Mouse (Mus musculus) gastrocnemius, adult 18-20 months (tissue): ENCODE data around the gene Gm20388. TPM values are rescaled to one million over a fixed set of nuclear protein-coding genes. Genes with fewer than 3 reads are reported as not detected.

ENCODE experiments used
- DNase-seq: peaks from one replicate; pipeline ENCODE4 v3.0.0; 2021; ENCODE audit warnings: low spot score
- total RNA-seq, 2 experiments: library from RNA; stranded (reverse); gene quantifications; 2 replicates each; pipeline ENCODE4 v1.2.3; 2021

The Gm20388 gene
- total RNA-seq, 2 experiments from 2014 or later: 10.5 to 12.3 TPM

DNA sequence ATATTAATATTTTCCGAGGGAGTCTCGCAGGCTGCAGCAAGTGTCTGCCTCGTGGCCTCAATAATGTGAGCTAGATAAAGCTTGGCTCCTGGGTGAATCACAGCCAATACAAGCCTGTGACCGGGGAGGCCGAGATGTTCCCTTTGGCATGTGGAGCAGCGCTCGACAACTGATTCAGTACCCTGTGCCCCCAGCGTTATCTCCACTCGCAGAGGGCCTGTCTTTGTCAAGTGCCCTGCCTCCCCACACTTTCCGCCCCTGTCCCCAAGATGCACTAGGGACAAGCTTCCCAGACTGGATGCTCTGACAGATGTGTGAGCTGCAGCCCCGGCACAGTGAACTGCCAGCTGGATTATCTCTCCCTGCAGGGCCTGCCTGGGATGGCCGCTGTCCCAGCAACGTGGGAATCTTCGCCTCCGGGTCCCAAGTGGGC is 551.5 kb downstream of the Gm20388 start:
- no peak for DNase-seq

DNA sequence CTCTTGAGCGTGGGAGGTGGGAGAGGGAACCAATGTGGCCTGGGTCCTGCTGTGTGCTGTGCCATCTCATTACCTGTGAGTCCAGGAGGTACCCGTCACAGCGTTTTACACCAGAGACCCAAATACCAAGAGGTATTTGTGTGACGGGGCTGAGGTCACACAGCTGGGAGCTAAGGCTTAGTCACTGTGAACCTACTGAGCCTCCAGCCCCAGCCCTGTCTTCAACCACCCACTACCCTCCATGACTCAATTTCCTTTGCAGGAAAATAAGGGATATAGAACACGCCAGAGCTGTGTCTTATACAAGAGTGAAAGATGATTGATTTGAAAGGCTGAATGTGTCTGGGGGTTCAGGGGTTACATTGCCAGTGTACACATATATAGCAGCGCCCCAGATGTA is 552.0 kb downstream of the Gm20388 start:
- DNase-seq: no peak

DNA sequence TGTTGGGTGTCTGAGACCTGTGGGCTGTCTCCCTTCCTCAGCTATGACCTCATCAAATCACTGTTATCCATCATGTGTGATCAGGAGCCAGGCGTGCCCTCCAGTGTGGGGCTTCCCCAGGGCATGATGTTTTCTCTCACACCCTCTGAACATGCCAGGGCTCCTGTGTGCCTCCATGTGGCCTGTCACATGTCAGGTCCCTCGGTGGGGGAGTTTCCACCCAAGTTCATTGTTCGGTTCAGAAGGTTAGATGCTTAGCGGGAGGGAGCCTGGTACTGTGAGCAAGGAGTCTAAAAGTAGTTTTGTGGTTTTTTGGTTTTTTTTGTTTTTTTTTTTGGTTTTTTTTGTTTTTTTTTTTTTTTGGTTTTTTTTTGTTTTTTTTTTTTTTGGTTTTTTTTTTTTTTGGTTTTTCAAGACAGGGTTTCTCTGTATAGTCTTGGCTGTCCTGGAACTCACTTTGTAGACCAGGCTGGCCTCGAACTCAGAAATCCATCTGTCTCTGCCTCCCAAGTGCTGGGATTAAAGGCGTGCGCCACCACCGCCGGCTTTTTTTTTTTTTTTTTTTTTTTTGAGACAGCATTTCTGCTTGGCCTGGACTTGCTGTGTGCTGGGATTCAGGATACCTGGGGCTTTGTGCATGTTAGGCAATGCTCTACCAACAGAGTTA is 553.4 kb downstream of the Gm20388 start:
- no peak for DNase-seq

- DNase-seq: no peak
Observed at GRCm38 (mm10) chr8:120464585-120464937, 553.9 kb downstream of the Gm20388 start.

GRCm38 (mm10) chr8:120465710-120466109 is 555.1 kb downstream of the Gm20388 start:
- no peak for DNase-seq

DNA sequence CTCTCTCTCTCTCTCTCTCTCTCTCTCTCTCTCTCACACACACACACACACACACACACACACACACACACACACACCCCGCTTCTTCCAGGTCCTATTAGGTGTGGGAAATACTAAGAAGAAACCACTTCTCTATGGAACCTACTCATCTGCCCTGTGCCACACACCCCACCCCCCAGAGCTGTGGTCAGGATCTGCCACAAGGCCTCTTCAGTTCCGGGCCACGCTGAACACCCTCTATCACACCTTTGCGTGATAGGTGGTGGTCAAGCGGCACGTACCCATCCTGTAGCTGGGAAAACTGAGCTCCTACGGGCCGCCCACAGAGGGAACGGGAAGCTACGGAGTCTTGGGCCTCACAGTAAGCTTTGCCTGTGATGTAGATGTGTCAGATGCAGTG is 555.6 kb downstream of the Gm20388 start:
- DNase-seq: no peak

- no peak for DNase-seq
Observed at GRCm38 (mm10) chr8:120467598-120467997, 557.0 kb downstream of the Gm20388 start.

DNA sequence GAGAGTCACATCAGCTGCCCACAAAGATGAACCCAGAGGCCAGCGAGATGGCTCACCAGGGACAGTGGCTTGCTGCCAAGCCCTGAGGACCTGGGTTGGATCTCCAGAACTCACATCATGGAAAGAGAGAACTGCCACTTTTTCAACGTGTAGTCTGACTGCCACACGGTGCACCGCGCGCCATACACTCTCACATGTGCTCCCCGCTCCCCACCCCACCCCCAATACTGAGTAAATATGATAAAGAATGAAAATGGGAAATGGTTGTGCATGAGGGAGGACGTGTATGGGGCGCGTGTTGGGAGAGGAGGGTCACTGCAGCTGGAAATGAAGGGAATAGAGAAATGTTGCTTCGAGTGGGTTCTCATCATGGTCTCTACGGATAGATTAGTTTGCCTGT is 559.5 kb downstream of the Gm20388 start:
- no peak for DNase-seq

DNA sequence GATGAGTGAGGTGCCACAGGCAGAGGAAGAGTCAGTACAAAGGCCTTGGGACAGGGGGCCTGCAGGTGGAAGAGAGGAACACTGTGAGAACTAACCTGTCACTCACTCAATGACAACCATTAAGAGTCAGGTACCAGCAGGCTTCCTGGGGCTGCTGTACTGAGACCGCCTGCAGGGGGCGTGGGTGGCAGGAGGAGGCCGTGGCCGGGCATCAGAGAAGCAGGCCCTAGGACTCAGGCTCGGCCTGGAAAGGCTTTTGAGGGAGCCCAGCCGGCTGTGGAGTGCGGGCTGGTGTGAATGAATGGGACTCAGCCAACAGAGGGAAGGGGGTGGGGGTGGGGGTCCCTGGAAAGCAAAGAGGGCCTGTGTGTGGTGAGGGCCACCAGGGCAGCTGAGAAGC is 560.5 kb downstream of the Gm20388 start:
- DNase-seq: no peak

GRCm38 (mm10) chr8:120471752-120472151 is 561.1 kb downstream of the Gm20388 start:
- DNase-seq: no peak

- no peak for DNase-seq
Observed at GRCm38 (mm10) chr8:120472230-120472629, 561.6 kb downstream of the Gm20388 start.

DNA sequence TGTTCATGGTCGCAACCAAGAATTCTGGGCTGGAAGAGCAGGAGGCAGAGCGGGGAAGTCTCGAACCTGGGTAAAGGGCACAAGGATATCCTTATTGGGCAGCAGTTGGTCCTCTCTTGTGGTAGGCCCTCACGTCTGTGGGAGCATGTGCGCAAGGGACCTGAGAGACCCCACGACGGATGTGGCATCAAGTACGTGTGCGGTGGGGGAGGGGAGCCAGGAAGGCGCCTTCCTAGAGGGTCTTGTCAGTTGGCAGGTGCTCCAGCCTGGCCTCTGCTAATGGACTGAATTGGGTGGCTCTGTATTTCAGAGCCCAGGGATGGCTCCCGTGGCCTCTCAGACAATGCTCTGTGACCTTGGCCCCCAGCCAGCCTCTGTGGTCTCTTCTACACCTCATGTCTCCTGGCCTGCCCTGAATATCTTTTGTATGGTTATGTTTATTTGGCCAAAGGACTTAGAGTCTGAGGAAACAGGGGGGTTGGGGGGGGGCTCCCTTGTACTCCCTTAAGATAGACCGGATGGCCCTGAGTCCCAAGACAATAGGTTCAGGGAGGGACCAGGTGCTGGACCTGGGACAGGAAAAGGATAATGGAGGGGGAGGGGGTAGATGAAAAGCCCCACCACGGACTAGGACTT is 563.2 kb downstream of the Gm20388 start:
- DNase-seq: no peak

DNA sequence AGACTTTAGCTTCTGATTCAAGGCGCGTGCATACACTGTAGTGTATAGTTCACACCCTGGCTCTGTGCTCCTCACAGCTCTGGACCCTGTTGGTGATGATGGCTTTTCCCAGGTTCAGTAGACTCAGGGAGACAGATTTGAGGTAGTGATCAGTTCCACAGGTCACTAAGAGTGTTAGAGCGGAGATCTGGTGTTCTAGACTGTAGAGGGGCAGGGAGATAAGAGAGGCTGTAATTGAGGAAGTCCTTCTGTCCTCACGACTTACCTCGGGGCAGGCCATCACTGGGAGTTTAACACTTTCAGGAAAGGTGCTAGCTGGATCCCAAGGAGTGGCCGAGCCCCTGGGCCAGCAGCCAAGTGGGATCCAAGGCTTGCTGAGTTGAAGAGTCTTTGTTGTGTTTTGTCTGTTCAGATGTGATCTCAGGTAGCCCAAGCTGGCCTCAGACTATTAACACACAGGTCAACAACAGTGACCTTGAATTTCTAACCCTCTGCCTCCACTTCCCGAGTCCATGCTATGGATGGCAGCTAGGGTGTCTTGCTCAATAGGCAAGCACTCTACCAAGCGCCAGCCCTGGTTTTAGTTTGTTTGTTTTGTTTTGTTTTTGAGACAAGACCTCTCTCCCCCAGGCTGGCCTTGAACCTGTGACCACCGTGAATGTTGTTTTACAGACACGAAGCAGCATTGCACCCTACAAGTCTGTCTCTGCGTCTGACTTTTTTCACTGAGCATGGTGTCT is 564.0 kb downstream of the Gm20388 start:
- no peak for DNase-seq

GRCm38 (mm10) chr8:120475462-120476201 is 565.0 kb downstream of the Gm20388 start:
- no peak for DNase-seq

DNA sequence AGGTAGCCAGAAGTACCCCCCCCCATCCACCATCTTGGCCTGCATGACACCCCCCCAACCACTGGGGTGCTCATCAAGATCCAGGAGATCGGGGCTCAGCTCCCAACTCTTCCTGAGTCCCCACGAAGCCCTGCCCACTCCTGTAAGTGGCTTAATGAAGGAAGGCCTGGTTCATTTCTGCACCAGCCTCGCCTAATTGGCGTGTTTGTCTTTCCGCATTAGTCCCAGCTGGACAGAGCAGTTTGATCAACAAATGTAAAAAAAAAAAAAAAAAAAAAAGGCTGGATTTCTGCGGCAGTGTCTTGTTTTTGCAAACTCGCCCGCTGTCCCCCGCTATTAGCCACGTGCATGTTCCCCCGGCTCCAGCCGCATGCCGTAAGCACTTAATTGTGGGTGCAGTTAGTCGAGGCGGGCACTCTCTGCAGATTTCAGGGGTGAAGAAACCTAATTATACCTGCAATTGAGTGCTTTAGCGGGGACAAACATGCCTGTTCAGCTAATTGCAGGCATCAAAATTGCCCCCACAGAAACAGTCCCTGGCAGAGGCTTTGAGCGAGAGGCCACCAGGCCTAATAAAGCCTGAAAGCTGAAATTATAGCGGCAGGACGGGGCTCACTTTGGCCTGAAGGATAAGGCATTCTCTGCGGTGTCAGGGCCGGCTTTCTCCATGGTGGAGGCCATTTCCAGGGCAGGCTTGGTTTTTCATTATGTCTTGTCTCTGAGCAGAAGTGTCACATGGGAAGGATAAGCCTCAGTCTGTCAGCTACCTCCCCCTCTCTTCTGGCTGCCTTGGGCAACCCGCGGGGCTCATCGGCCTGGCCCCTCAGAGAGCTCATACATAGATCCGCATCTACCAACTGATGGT is 566.3 kb downstream of the Gm20388 start:
- no peak for DNase-seq

DNA sequence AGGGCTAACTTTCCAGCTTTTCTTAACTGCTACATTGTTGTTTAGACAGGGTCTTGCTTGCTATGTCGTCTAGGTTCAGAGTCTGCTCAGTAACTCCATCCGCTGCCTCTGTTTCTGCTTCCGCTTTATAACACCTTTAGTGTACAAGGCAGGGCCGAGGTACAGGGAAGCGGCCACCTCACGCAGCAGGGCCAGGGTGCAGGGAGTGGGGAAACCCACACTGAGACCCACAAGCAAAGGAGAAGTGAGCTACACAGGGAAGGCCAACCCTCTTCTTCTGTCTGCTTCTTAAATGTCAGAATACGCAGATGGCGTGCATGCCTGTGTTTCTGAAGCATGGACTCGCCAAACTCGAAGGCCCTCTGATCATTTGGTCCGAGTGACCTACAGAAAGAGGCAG is 568.1 kb downstream of the Gm20388 start:
- DNase-seq: no peak

DNA sequence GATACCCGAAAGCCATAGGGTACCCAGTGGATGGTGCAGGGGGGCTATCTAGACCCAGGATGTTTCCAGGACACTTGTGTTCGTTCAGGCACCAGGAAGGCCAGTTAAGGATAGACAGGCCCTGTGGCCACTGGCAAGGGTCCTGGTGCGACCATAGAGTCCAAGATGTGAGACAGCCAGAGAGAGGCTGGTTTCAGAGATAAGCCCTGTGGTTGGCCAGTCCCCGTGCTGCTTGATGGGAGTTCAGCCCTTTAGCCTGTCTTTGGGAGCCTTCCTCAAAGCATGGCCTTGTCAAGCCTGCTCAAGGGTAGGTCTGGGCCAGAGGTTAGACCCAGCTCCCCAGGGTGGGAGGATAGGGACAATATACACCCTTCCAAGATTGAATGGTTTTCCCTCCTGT is 569.0 kb downstream of the Gm20388 start:
- no peak for DNase-seq

GRCm38 (mm10) chr8:120482015-120482689 is 571.5 kb downstream of the Gm20388 start:
- no peak for DNase-seq

DNA sequence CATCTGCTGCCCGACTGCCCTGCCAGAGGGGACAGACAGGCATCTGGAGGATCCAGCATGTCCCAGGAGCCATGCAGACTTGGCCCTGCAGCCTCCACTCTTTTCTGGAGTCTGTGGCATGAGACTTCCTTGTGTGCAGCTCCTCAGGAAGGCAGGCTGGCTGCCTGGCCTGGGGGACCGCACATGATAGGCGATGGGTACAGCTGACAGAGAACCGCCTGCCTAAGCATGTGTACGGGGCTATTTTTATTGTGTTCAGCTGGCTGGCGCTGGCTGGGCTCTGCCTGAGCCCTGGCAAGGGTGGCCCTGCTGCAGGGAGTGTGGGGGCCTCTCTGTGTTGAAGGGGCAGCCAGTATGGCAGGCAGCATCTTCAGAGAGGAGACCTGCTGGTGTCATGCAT is 573.8 kb downstream of the Gm20388 start:
- peak; percentile 66 for DNase-seq

GRCm38 (mm10) chr8:120485116-120485515 is 574.5 kb downstream of the Gm20388 start:
- DNase-seq: no peak
